Mouse (Mus musculus) kidney, adult 2 months (tissue): ENCODE results near the gene Mpv17.

ENCODE experiments used
- CTCF ChIP-seq: fragments of 200-500 bp; conservative IDR thresholded peaks from 2 replicates; pipeline ENCODE4 v1.5.1; 2011; ENCODE audit warnings: low read depth, mild to moderate bottlenecking, control low read depth, low read length, moderate library complexity, mixed read lengths; ENCODE audit not compliant: insufficient read depth, insufficient read length
- POLR2A ChIP-seq: fragments of 200-500 bp; IDR thresholded peaks from one replicate; pipeline ENCODE4 v1.6.1; 2011; ENCODE audit warnings: low read depth, low read length, control low read depth

DNA sequence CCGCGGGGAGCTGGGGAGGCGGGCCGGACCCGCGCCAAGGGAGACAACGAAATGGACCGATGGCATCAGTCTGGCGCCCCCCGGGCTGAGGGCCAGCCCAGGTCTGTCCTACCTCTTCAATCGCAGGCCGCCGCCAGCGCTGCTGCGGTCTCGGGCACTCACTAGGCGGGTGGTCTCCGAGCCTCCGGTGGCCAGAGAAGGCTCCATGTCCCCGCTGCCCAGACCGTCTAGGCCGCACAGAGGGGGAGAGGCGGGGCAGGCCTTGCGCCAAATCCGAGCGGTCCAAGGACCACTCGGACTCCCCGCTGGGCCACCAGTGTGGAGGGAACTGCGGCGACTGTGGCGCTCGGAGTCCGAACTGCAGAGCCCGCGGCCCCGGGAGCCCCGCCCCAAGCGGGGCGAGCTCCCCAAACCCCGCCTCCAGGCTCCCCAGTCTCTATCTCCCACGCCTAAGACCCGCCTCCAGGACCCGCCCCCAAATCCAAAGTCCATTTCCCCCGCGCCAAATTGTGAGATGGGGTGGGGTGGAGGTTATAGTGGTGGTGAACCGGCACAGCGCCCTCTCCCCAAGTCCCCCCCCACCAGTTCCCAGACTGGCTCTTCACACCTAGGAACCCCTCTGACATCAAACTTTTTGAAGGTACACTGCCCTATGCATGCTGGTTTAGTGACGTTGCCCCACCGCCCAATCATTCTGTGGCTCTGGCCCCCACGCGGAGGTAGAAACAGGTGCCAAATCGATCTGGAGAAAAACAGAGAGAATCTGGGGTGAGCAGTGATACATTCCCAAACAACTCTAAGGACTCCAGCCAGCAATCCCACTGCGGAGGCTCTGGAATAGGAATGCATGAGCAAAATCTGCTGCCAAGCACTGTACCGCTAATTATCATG lies 60.7 kb downstream of the Mpv17 start:
- TF ChIP-seq POLR2A (no peak), CTCF (no peak)
